Mouse (Mus musculus) cortical plate, adult 2 months (tissue): ENCODE data around the gene Mboat1.

ENCODE experiments used
- CTCF ChIP-seq: fragments of 200-500 bp; IDR thresholded peaks from 2 replicates; pipeline ENCODE4 v1.5.1; 2011; ENCODE audit warnings: mild to moderate bottlenecking, control low read depth, low read length; ENCODE audit not compliant: insufficient read depth; ENCODE audit errors: extremely low read depth
- POLR2A ChIP-seq: fragments of 200-500 bp; IDR thresholded peaks from 2 replicates; pipeline ENCODE4 v1.6.1; 2011; ENCODE audit warnings: mild to moderate bottlenecking, low read length, control low read depth; ENCODE audit not compliant: insufficient read depth; ENCODE audit errors: extremely low read depth

DNA sequence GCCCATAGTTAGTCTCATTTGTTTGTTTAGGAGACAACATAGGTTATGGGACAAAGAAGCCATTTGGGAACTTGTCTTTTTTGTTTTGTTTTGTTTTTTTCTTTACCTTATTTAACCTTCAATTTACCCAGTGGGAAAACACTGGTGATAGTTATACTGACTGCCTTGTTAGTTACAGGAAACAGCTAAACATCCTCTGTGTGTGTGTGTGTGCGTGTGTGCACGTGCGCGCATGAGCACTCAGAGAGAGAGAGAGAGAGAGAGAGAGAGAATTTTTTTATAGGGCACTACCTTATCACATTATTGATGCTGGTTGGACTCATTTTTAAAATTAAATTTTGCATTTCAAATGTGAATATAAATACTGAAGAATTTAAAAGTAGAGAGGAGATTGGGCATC, 38.3 kb downstream of the Mboat1 start:
- TF ChIP-seq POLR2A = no peak
- TF ChIP-seq CTCF = no peak
